Mouse (Mus musculus): ENCODE data around the gene Usp12.

The Usp12 gene

GRCm38 (mm10) chr5:146794853-146795252 lies at the start of gene Usp12:
TSS of gene Usp12 (minus strand) at chr5:146795006.
- peak; percentile 99 for DNase-seq

GRCm38 (mm10) chr5:146844301-146844941 lies 49.6 kb upstream of the Usp12 start:
- peak in 1 of 2 experiments; percentile 38 for DNase-seq

GRCm38 (mm10) chr5:146841996-146842395 lies 47.2 kb upstream of the Usp12 start:
- DNase-seq, result no peak

DNA sequence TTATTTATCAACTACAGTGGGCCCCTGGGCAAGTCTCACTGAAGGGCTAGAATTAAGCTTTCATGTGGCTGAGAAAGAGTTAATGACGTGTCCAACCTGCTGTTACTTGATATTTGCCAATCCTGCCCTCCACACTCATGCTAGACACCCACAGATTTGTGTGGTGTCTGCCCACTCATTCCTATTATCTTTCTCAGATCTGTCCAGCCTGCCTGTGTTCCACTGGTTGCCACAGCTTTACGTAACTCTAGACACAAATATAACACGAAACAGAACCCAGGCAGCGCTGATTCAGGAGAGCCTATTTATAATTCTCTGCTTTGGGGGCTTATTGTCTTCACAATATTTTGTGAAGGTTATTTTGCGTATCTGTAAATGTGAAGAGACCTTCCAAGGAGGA lies 46.5 kb upstream of the Usp12 start:
- no peak for DNase-seq

- DNase-seq, result no peak
Observed at GRCm38 (mm10) chr5:146840422-146840821, 45.6 kb upstream of the Usp12 start.

DNA sequence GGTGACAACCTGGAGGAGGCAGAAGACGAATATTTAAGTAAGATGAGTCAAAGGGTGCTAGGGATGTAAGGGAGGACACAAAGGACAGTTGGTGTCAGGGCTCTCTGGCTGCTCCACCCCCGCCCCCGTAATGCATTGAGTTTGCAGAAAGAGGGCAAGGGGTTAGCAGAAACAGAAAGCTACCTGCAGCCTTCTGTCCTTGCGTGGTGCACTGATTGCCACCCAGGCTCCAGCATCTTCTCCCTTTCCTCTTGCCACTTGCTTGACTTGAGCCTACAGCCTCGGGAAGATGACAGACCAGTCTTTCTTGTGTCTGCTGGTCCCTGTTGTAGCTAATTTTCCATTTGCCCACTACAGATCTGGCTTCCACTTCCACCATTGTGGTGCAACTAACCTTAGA lies 45.0 kb upstream of the Usp12 start:
- no peak for DNase-seq

DNA sequence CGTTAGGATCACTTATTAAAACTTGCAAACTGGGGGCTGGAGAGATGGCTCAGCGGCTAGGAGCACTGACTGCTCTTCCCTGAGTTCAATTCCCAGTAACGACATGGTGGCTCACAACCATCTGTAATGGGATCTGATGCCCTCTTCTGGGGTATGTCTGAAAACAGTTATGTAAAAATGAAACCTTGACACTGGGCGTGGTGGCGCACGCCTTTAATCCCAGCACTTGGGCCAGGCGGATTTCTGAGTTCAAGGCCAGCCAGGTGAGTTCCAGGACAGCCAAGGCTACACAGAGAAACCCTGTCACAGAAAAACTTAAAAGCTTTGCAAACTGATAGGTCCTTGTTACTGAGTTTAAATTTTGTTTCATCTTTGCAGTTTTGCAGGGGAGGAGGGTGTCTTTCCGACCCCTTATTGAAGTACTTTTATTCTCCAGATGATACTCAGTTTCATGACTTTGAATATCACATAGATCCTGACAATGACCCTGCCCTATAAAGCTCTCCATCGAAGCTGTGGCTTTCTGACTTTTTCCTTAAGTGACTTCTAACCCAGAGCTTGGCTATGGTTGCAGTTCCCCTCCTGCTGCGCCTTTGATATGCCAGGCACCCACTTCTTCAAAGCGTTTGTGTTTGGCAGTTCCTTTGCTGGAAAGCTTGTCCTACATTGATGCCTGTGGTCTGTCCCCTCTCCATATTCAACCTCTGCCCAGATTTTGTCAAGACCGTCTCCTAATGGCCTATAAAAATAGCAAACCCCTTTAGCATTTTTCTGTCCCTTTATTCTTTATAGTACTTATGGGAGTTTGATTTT lies 44.2 kb upstream of the Usp12 start:
- DNase-seq, result no peak

DNA sequence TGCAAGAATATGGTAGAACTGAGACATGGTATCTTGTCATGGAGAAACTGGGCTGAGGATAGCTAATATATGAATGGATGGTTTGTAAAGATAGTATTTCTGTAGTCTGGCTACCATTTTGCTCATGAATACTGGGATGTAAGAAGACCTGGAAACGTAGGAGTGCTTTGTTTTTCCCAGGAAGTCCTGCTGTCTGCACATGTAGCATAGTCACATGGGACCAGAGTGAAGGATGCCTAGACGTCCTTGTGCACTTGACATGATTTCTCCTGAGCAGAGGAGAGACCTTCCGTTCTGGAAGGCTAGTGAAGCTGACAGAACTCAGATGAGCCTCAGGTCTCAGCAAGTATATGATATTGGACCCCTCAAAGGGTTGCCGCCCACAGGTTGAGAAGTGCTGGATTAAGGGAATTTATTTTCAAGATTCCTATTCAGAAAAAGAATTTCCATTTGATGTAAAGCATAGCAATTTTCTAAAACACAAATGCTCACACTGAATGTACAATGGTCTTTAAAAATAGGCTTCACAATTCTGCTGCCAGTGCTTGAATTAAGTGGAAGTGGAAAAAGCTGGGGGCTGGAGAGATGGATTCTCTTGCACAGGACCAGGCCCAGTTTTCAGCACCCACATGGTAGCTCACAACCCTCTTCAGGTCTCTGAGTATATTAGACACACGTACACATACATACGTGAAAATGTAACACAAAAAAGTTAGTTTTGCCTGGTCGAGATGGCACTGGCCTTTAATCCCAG lies 43.3 kb upstream of the Usp12 start:
- DNase-seq, result no peak

GRCm38 (mm10) chr5:146834959-146835358 lies 40.2 kb upstream of the Usp12 start:
- no peak for DNase-seq

GRCm38 (mm10) chr5:146833673-146834201 lies 38.9 kb upstream of the Usp12 start:
- DNase-seq, result no peak

- DNase-seq, result peak; percentile 96 to 97
Observed at GRCm38 (mm10) chr5:146832769-146833448, 38.1 kb upstream of the Usp12 start, which contains the start of gene Rpl21. TSS of gene Rpl21 (plus strand) at chr5:146832890.

DNA sequence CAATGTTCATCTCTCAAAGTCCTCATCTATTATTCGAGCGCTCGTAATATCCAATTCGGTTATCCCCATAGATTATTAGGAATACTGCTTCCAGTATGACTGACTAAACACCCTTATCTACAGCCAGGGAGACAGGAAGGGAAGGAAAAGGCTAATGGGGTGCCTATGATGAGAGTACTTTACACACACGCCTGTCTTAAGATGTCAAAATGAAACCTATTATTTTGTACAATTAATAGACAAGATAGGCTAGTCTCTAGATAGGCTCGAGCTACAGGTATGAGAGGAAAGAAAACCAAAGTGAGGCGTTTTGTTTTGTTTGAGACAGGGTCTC lies 37.6 kb upstream of the Usp12 start:
- DNase-seq, result peak in 1 of 2 experiments; percentile 20

GRCm38 (mm10) chr5:146829528-146829927 lies 34.7 kb upstream of the Usp12 start:
- DNase-seq, result no peak

GRCm38 (mm10) chr5:146823005-146823404 lies 28.2 kb upstream of the Usp12 start:
- DNase-seq, result no peak

- DNase-seq, result peak; percentile 16 to 21
Observed at GRCm38 (mm10) chr5:146818906-146819623, 24.3 kb upstream of the Usp12 start.

DNA sequence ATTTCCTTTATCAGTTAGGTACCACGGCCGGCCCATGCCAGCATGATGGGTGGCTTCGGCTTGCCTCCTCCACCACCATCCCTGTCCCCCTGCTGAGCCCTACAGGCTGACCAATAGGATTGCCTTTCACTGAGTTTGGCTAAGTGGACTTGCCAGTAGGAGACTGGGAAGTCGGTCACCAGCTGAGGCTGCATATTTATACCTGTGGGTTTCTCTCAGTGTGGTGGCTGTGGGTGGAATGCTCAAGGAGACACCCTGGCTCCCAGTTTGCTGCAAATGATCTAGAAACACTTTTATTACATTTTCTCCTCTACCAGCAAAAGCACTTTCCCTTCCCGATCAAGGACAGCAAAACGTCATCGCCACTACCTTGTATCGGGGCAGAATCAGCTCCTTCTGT lies 22.8 kb upstream of the Usp12 start:
- DNase-seq, result no peak

DNA sequence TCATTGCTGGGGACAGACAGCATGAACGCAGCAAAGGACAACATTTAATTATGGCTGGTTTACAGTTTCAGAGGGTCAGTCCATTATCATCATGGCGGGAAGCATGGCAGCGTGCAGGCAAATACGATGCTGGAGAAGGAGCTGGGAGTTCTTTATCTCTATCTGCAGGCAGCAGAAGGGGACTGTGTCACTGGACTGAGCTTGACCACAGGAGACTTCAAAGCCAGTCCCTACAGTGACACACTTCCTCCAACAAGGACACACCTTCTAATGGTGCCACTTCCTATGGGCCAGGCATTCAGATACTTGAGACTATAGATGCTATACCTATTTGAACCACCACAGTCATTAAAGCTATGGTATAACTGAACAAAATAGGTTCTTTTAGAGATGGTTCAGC lies 20.6 kb upstream of the Usp12 start:
- no peak for DNase-seq

GRCm38 (mm10) chr5:146813421-146813820 lies 18.6 kb upstream of the Usp12 start:
- no peak for DNase-seq

GRCm38 (mm10) chr5:146812866-146813265 lies 18.1 kb upstream of the Usp12 start:
- no peak for DNase-seq

GRCm38 (mm10) chr5:146809951-146810350 lies 15.1 kb upstream of the Usp12 start:
- DNase-seq, result no peak

GRCm38 (mm10) chr5:146806004-146806430 lies 11.2 kb upstream of the Usp12 start:
- no peak for DNase-seq

GRCm38 (mm10) chr5:146798031-146798430 lies 3.2 kb upstream of the Usp12 start:
- DNase-seq, result no peak
